Mouse (Mus musculus): ENCODE data around the gene Skap2. TPM values are rescaled to one million over a fixed set of nuclear protein-coding genes. Genes with fewer than 3 reads are reported as not detected.

The Skap2 gene
- polyA plus RNA-seq, 1 experiment from 2014 or later = 15.3 TPM

GRCm38 (mm10) chr6:51843081-51843480 lies 169.3 kb downstream of the Skap2 start:
- no peak for ATAC-seq (ENCODE audit: insufficient number of reproducible peaks, low FRiP score, low TSS enrichment, low read depth)
- H3K36me3 ChIP-seq (ENCODE audit: control insufficient read depth, insufficient read depth, low read length) = no peaks in the 10 kb centered on the region

GRCm38 (mm10) chr6:51838177-51838576 lies 174.2 kb downstream of the Skap2 start:
- H3K27me3 ChIP-seq (ENCODE audit: control insufficient read depth, insufficient read depth, low read length) = 0 out of 2 replicates have a peak, but pooled peaks cover 2% of the 10 kb centered on the region
- no peak overlapping the region for H3K27ac ChIP-seq (replicated peaks; ENCODE audit: low read depth, low read length)
- H3K9me3 ChIP-seq (ENCODE audit: control insufficient read depth, low read length) = no peaks in the 10 kb centered on the region
- H3K4me3 ChIP-seq (ENCODE audit: low read depth, low read length) = no peak overlapping the region
- 78% methylated on average over 3 of the region's 3 CpGs for WGBS
- no peak overlapping the region for H3K4me2 ChIP-seq (ENCODE audit: low read depth, severe bottlenecking)
- no peak overlapping the region for H3K9ac ChIP-seq (ENCODE audit: low read length)
- H3K4me1 ChIP-seq (ENCODE audit: control insufficient read depth, insufficient read depth, low read length) = peaks cover 4% of the 10 kb centered on the region; the same call in 1 of the 2 replicates
- no peak for DNase-seq (ENCODE audit: low spot score)
- no peaks in the 10 kb centered on the region for H3K36me3 ChIP-seq (ENCODE audit: control insufficient read depth, insufficient read depth, low read length)
- ATAC-seq (ENCODE audit: insufficient number of reproducible peaks, low FRiP score, low TSS enrichment, low read depth) = no peak

More at GRCm38 (mm10) chr6:51843081-51843480, 169.3 kb downstream of the Skap2 start:
- Histone ChIP-seq H3K4me2 (ENCODE audit: low read depth, severe bottlenecking) (no peak overlapping the region), H3K27ac (replicated peaks; ENCODE audit: low read depth, low read length) (no peak overlapping the region), H3K27me3 (ENCODE audit: control insufficient read depth, insufficient read depth, low read length) (no peaks in the 10 kb centered on the region), H3K4me3 (ENCODE audit: low read depth, low read length) (no peak overlapping the region), H3K9me3 (ENCODE audit: control insufficient read depth, low read length) (no peaks in the 10 kb centered on the region), H3K9ac (ENCODE audit: low read length) (no peak overlapping the region), H3K4me1 (ENCODE audit: control insufficient read depth, insufficient read depth, low read length) (0 out of 2 replicates have a peak, but pooled peaks cover 3% of the 10 kb centered on the region)
- WGBS = 85% methylated on average over 9 of the region's 9 CpGs
- no peak for DNase-seq (ENCODE audit: low spot score)

- Histone ChIP-seq H3K4me1 (ENCODE audit: control insufficient read depth, insufficient read depth, low read length) (peaks cover 4% of the 10 kb centered on the region; the same call in 1 of the 2 replicates), H3K27me3 (ENCODE audit: control insufficient read depth, insufficient read depth, low read length) (0 out of 2 replicates have a peak, but pooled peaks cover 2% of the 10 kb centered on the region), H3K9ac (ENCODE audit: low read length) (no peak overlapping the region), H3K27ac (replicated peaks; ENCODE audit: low read depth, low read length) (no peak overlapping the region), H3K36me3 (ENCODE audit: control insufficient read depth, insufficient read depth, low read length) (no peaks in the 10 kb centered on the region), H3K4me2 (ENCODE audit: low read depth, severe bottlenecking) (no peak overlapping the region), H3K4me3 (ENCODE audit: low read depth, low read length) (no peak overlapping the region), H3K9me3 (ENCODE audit: control insufficient read depth, low read length) (no peaks in the 10 kb centered on the region)
- 80% methylated on average over 2 of the region's 2 CpGs for WGBS
- ATAC-seq (ENCODE audit: insufficient number of reproducible peaks, low FRiP score, low TSS enrichment, low read depth) = no peak
- DNase-seq (ENCODE audit: low spot score) = no peak
Measured at GRCm38 (mm10) chr6:51833362-51833761, 179.0 kb downstream of the Skap2 start.

GRCm38 (mm10) chr6:51825621-51826021 lies 186.7 kb downstream of the Skap2 start:
- H3K4me2 ChIP-seq (ENCODE audit: low read depth, severe bottlenecking) = no peak overlapping the region
- H3K4me1 ChIP-seq (ENCODE audit: control insufficient read depth, insufficient read depth, low read length) = no peaks in the 10 kb centered on the region
- no peaks in the 10 kb centered on the region for H3K36me3 ChIP-seq (ENCODE audit: control insufficient read depth, insufficient read depth, low read length)
- no peaks in the 10 kb centered on the region for H3K27me3 ChIP-seq (ENCODE audit: control insufficient read depth, insufficient read depth, low read length)
- no peak overlapping the region for H3K9ac ChIP-seq (ENCODE audit: low read length)
- ATAC-seq (ENCODE audit: insufficient number of reproducible peaks, low FRiP score, low TSS enrichment, low read depth) = no peak
- no peak overlapping the region for H3K4me3 ChIP-seq (ENCODE audit: low read depth, low read length)
- DNase-seq (ENCODE audit: low spot score) = no peak
- no peaks in the 10 kb centered on the region for H3K9me3 ChIP-seq (ENCODE audit: control insufficient read depth, low read length)
- WGBS = 73% methylated on average over 4 of the region's 4 CpGs
- H3K27ac ChIP-seq (replicated peaks; ENCODE audit: low read depth, low read length) = no peak overlapping the region

DNA sequence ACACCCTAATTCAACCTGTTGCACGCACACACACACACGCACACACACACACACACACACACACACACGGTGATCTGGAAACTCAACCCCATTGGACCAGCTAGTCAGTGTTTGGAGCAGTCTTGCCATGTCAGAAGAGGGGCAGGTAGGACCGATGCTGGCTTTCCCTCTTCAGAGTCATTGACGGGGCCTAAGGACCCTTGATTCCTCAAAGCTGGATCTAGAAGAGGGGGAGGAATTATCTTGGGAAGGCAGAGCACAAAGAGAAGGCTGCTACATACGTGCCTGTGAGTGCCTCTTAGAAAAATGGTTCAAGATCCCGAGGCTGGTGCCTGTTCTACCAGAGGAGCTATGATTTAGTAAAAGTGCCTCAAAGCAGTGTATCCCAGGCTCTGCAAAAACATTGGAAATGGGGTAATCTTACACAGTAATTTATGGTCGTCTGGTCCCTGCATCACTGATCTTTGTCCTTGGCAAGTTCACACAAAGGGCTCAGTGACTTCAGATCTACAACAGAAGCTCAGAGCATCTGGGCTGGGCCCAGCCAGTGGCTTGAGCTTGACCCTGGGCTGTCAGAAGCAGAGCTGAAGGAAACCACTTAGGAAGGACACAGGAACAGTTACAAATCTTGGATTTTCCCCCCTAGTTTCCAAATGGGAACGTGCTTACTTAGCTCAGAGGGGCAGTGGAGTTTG lies 188.1 kb downstream of the Skap2 start:
- Histone ChIP-seq H3K4me3 (ENCODE audit: low read depth, low read length) (no peak overlapping the region), H3K27ac (replicated peaks; ENCODE audit: low read depth, low read length) (no peak overlapping the region), H3K4me1 (ENCODE audit: control insufficient read depth, insufficient read depth, low read length) (no peaks in the 10 kb centered on the region), H3K27me3 (ENCODE audit: control insufficient read depth, insufficient read depth, low read length) (no peaks in the 10 kb centered on the region), H3K9me3 (ENCODE audit: control insufficient read depth, low read length) (no peaks in the 10 kb centered on the region), H3K4me2 (ENCODE audit: low read depth, severe bottlenecking) (no peak overlapping the region), H3K9ac (ENCODE audit: low read length) (no peak overlapping the region), H3K36me3 (ENCODE audit: control insufficient read depth, insufficient read depth, low read length) (no peaks in the 10 kb centered on the region)
- no peak for DNase-seq (ENCODE audit: low spot score)
- ATAC-seq (ENCODE audit: insufficient number of reproducible peaks, low FRiP score, low TSS enrichment, low read depth) = no peak
- 75% methylated on average over 9 of the region's 9 CpGs for WGBS

- no peak overlapping the region for H3K4me3 ChIP-seq (ENCODE audit: low read depth, low read length)
- no peak overlapping the region for H3K4me2 ChIP-seq (ENCODE audit: low read depth, severe bottlenecking)
- no peak overlapping the region for H3K27ac ChIP-seq (replicated peaks; ENCODE audit: low read depth, low read length)
- WGBS = 74% methylated on average over 4 of the region's 4 CpGs
- no peaks in the 10 kb centered on the region for H3K9me3 ChIP-seq (ENCODE audit: control insufficient read depth, low read length)
- no peaks in the 10 kb centered on the region for H3K36me3 ChIP-seq (ENCODE audit: control insufficient read depth, insufficient read depth, low read length)
- DNase-seq (ENCODE audit: low spot score) (no peak), ATAC-seq (ENCODE audit: insufficient number of reproducible peaks, low FRiP score, low TSS enrichment, low read depth) (no peak)
- no peaks in the 10 kb centered on the region for H3K27me3 ChIP-seq (ENCODE audit: control insufficient read depth, insufficient read depth, low read length)
- H3K4me1 ChIP-seq (ENCODE audit: control insufficient read depth, insufficient read depth, low read length) = no peaks in the 10 kb centered on the region
- no peak overlapping the region for H3K9ac ChIP-seq (ENCODE audit: low read length)
Measured at GRCm38 (mm10) chr6:51822049-51822448, 190.3 kb downstream of the Skap2 start.

DNA sequence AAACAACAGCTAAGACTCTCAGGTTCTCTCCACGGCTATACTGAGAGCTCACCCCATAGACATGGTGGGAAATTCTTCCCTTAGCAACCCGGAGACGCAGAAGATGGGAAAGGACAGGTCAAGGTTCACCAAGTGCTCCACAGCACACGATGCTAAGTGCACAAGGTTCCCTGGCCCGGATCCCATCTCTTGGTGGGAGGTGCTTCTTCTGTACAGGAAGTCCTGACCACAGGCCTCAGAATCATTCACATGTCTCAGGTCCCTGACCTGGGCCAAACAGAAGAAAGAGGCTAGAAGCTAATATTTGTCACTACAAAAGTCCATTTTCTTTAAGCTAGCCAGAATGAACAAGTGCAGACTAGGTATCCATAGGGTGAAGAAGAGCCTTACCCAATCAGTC lies 191.5 kb downstream of the Skap2 start:
- Histone ChIP-seq H3K9ac (ENCODE audit: low read length) (no peak overlapping the region), H3K9me3 (ENCODE audit: control insufficient read depth, low read length) (no peaks in the 10 kb centered on the region), H3K36me3 (ENCODE audit: control insufficient read depth, insufficient read depth, low read length) (no peaks in the 10 kb centered on the region), H3K27ac (replicated peaks; ENCODE audit: low read depth, low read length) (no peak overlapping the region), H3K4me3 (ENCODE audit: low read depth, low read length) (no peak overlapping the region), H3K4me1 (ENCODE audit: control insufficient read depth, insufficient read depth, low read length) (no peaks in the 10 kb centered on the region), H3K4me2 (ENCODE audit: low read depth, severe bottlenecking) (no peak overlapping the region), H3K27me3 (ENCODE audit: control insufficient read depth, insufficient read depth, low read length) (no peaks in the 10 kb centered on the region)
- ATAC-seq (ENCODE audit: insufficient number of reproducible peaks, low FRiP score, low TSS enrichment, low read depth) (no peak), DNase-seq (ENCODE audit: low spot score) (no peak)
- 89% methylated on average over 5 of the region's 5 CpGs for WGBS

DNA sequence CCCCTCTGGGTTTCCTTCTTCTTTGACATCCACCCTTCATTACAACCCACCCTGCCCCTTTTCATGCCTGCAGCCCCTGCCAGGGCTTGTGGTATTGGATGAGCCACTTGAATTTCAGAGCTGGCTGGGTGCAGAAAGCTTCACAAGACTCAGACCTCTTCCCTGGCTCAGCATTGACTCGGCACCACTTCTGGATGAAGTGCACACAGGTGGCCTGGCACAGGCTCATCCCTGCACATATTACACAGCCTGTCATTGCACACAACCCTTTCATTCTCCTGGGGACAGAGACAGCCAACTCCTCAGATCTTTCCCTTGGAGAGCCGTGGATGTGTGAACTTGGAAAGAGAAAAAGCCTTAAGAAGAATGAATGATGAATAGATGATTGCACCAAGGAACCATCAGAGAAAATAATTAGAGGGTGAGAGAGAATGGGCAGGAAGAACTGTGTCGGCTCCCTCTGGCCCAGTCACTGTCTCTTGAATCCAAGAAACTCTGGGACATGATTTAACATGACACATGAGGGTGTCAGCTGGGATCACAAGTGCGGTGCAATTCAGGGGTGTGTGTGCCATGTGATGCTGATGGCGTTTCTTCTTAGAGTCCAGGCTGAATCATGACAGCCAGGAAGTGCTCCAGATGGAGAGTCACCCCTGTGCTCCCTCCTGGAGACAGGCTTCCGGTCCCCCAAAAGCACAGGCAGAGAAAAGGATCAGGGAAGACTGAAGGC lies 195.3 kb downstream of the Skap2 start:
- H3K4me1 ChIP-seq (ENCODE audit: control insufficient read depth, insufficient read depth, low read length) = no peaks in the 10 kb centered on the region
- ATAC-seq (ENCODE audit: insufficient number of reproducible peaks, low FRiP score, low TSS enrichment, low read depth) (no peak), DNase-seq (ENCODE audit: low spot score) (no peak)
- H3K9me3 ChIP-seq (ENCODE audit: control insufficient read depth, low read length) = no peaks in the 10 kb centered on the region
- 78% methylated on average over 6 of the region's 6 CpGs for WGBS
- no peak overlapping the region for H3K4me3 ChIP-seq (ENCODE audit: low read depth, low read length)
- no peaks in the 10 kb centered on the region for H3K36me3 ChIP-seq (ENCODE audit: control insufficient read depth, insufficient read depth, low read length)
- no peaks in the 10 kb centered on the region for H3K27me3 ChIP-seq (ENCODE audit: control insufficient read depth, insufficient read depth, low read length)
- H3K9ac ChIP-seq (ENCODE audit: low read length) = no peak overlapping the region
- no peak overlapping the region for H3K4me2 ChIP-seq (ENCODE audit: low read depth, severe bottlenecking)
- H3K27ac ChIP-seq (replicated peaks; ENCODE audit: low read depth, low read length) = no peak overlapping the region
